In the genomic region with DNA sequence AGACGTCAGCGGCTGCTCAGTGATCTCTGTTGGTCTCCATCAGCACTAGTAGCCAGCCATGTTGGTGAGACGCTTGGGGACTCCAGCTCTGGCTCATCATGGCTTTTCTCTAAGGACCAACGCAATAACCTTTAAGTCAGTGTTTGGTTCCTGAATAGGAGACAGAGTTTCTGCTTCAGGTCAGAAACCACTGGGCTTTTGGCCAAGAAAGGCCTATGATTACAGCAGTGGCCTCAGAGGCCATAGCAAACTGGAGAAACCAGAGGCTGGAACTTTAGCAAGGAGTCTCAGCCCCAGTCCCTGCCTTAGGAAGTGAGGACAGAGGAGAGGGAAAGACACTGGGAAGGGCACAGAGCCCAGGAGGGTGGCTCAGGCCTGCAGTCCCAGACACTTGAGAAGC, we compare ENCODE assay signal across 22 mouse cellular contexts. TPM values are rescaled to one million over a fixed set of nuclear protein-coding genes. Genes with fewer than 3 reads are reported as not detected.
DNase-seq lines count a peak whose midpoint lies in the region; ATAC-seq and TF ChIP-seq lines count a peak whose summit lies in the region.
"Had no signal": no experiment of that assay in that cellular context is flagged by ENCODE, and none has a peak within 500 bp of the region (broad histone marks: within the 10 kb centered on the region; RNA-seq: fewer than 3 reads in every experiment).

No protein-coding gene starts in this region.

- no peak overlapping the region for H3K4me3 ChIP-seq in heart, embryonic 13.5 days
- no peak overlapping the region for H3K4me3 ChIP-seq in kidney, embryonic 15.5 days (replicated peaks)
- H3K4me3 ChIP-seq in MEL (ENCODE audit: control insufficient read depth in 1 of 2, insufficient read depth in 1 of 2, low read depth in 2 of 2, low read length in 2 of 2) = no peak overlapping the region
- H3K4me3 ChIP-seq in small intestine, adult 2 months (ENCODE audit: low read depth, low read length) = no peak overlapping the region
- H3K4me3 ChIP-seq: forebrain, embryonic 10.5 days; heart, embryonic 12.5 days; hindbrain, embryonic 12.5 days; limb, embryonic 12.5 days; liver, embryonic 13.5 days; megakaryocyte, embryonic 14.5 days; midbrain, embryonic 13.5 days had no signal

- H3K4me1 ChIP-seq in heart, embryonic 13.5 days = peaks cover 22% of the 10 kb centered on the region
- peaks cover 15% of the 10 kb centered on the region for H3K4me1 ChIP-seq in kidney, embryonic 15.5 days
- H3K4me1 ChIP-seq in MEL (ENCODE audit: control insufficient read depth in 1 of 2, insufficient read depth in 2 of 2, low read length in 2 of 2) = peaks cover 17 to 55% of the 10 kb centered on the region in 2 experiments
- peaks cover 17% of the 10 kb centered on the region for H3K4me1 ChIP-seq in small intestine, adult 2 months (ENCODE audit: control insufficient read depth, insufficient read depth, insufficient read length, low read length)
- H3K4me1 ChIP-seq: hindbrain, embryonic 12.5 days had no signal

- no peaks in the 10 kb centered on the region for H3K27me3 ChIP-seq in heart, embryonic 13.5 days (replicated peaks)
- H3K27me3 ChIP-seq in kidney, embryonic 15.5 days = no peaks in the 10 kb centered on the region
- H3K27me3 ChIP-seq in MEL (ENCODE audit: control insufficient read depth in 1 of 2, insufficient read depth in 2 of 2, low read length in 2 of 2) = no peaks in the 10 kb centered on the region
- no peaks in the 10 kb centered on the region for H3K27me3 ChIP-seq in small intestine, adult 2 months (ENCODE audit: control insufficient read depth, insufficient read depth, low read length)
- H3K27me3 ChIP-seq: heart, embryonic 12.5 days; hindbrain, embryonic 12.5 days; limb, embryonic 12.5 days; liver, embryonic 13.5 days; megakaryocyte, embryonic 14.5 days; midbrain, embryonic 13.5 days had no signal

- H3K9me3 ChIP-seq in heart, embryonic 13.5 days = no peaks in the 10 kb centered on the region
- no peaks in the 10 kb centered on the region for H3K9me3 ChIP-seq in kidney, embryonic 15.5 days (replicated peaks)
- no peaks in the 10 kb centered on the region for H3K9me3 ChIP-seq in MEL (replicated peaks; ENCODE audit: insufficient read depth, low read length)
- H3K9me3 ChIP-seq: forebrain, embryonic 10.5 days; heart, embryonic 12.5 days; hindbrain, embryonic 12.5 days; limb, embryonic 12.5 days; liver, embryonic 13.5 days; midbrain, embryonic 13.5 days had no signal

- 74% methylated on average over 4 of the region's 4 CpGs for WGBS in heart, embryonic 13.5 days
- 84% methylated on average over 4 of the region's 4 CpGs for WGBS in kidney, embryonic 15.5 days
- WGBS in small intestine, adult 2 months = 73% methylated on average over 4 of the region's 4 CpGs

- H3K9ac ChIP-seq in heart, embryonic 13.5 days = no peak overlapping the region
- no peak overlapping the region for H3K9ac ChIP-seq in kidney, embryonic 15.5 days
- H3K9ac ChIP-seq in MEL (ENCODE audit: control insufficient read depth, low read depth, low read length, poor library complexity, severe bottlenecking) = no peak overlapping the region
- H3K9ac ChIP-seq: heart, embryonic 12.5 days; hindbrain, embryonic 12.5 days; limb, embryonic 12.5 days; liver, embryonic 13.5 days; lung, embryonic 14.5 days; midbrain, embryonic 13.5 days had no signal

- TF ChIP-seq CTCF in MEL (IDR thresholded peaks at IDR 0.05 in 2 of 3, conservative IDR thresholded peaks at IDR 0.05 in 1 of 3; ENCODE audit: control insufficient read depth in 1 of 3, insufficient read depth in 1 of 3, low read depth in 2 of 3, low read length in 3 of 3, poor library complexity in 1 of 3, severe bottlenecking in 1 of 3) = no peak
- TF ChIP-seq CTCF in small intestine, adult 2 months (IDR thresholded peaks at IDR 0.05; ENCODE audit: extremely low read depth, insufficient read length, insufficient replicate concordance, low read depth, low read length) = no peak

- no peaks in the 10 kb centered on the region for H3K36me3 ChIP-seq in heart, embryonic 13.5 days
- no peaks in the 10 kb centered on the region for H3K36me3 ChIP-seq in kidney, embryonic 15.5 days
- H3K36me3 ChIP-seq in MEL (ENCODE audit: control insufficient read depth in 1 of 2, insufficient read depth in 2 of 2, low read length in 2 of 2) = peaks cover 0 to 41% of the 10 kb centered on the region in 2 experiments; a peak in 2 of 4 replicates
- no peaks in the 10 kb centered on the region for H3K36me3 ChIP-seq in small intestine, adult 2 months (ENCODE audit: control insufficient read depth, insufficient read depth, low read length)
- H3K36me3 ChIP-seq: forebrain, embryonic 10.5 days; heart, embryonic 12.5 days; hindbrain, embryonic 12.5 days; limb, embryonic 12.5 days; liver, embryonic 13.5 days; midbrain, embryonic 13.5 days had no signal

- ATAC-seq in heart, embryonic 13.5 days (ENCODE audit: extremely low read depth, insufficient number of reproducible peaks, low FRiP score, low TSS enrichment) = no peak
- ATAC-seq in kidney, embryonic 15.5 days (replicated peaks; ENCODE audit: low FRiP score) = no peak
- ATAC-seq: forebrain, embryonic 16.5 days; midbrain, embryonic 13.5 days had no signal

- TF ChIP-seq EP300 in MEL (IDR thresholded peaks at IDR 0.05; ENCODE audit: low read depth in 1 of 2, low read length in 2 of 2) = no peak

- TF ChIP-seq POLR2A in MEL (IDR thresholded peaks at IDR 0.05; ENCODE audit: control insufficient read depth in 1 of 2, insufficient read depth in 1 of 2, low read depth in 1 of 2, low read length in 2 of 2, poor library complexity in 1 of 2) = no peak
- TF ChIP-seq POLR2A in small intestine, adult 2 months (IDR thresholded peaks at IDR 0.05; ENCODE audit: low read depth, low read length) = no peak

- no peak overlapping the region for H3K4me2 ChIP-seq in heart, embryonic 13.5 days
- no peak overlapping the region for H3K4me2 ChIP-seq in kidney, embryonic 15.5 days
- H3K4me2 ChIP-seq: heart, embryonic 12.5 days; hindbrain, embryonic 12.5 days; limb, embryonic 12.5 days; liver, embryonic 13.5 days; lung, embryonic 14.5 days; midbrain, embryonic 13.5 days had no signal

- H3K27ac ChIP-seq in heart, embryonic 13.5 days (replicated peaks) = peak overlapping the region; percentile 33; the same call in 1 of the 2 replicates
- no peak overlapping the region for H3K27ac ChIP-seq in kidney, embryonic 15.5 days
- H3K27ac ChIP-seq in MEL (ENCODE audit: control insufficient read depth, low read depth, low read length) = peak overlapping the region; percentile 23
- peak overlapping the region; percentile 3; the same call in 1 of the 2 replicates for H3K27ac ChIP-seq in small intestine, adult 2 months (ENCODE audit: insufficient read depth, low read depth, low read length)
- H3K27ac ChIP-seq: hindbrain, embryonic 12.5 days; kidney, postnatal 0 days; limb, embryonic 12.5 days; liver, embryonic 13.5 days; midbrain, embryonic 13.5 days had no signal

- no peak for TF ChIP-seq RAD21 in MEL (IDR thresholded peaks at IDR 0.05; ENCODE audit: low read depth, low read length)

- DNase-seq in heart, adult 11 months = no peak
- peak; percentile 59 for DNase-seq in kidney, postnatal 14 days
- DNase-seq in MEL (ENCODE audit: low read depth, low spot score) = no peak
- no peak for DNase-seq in yolk sac, embryonic 10.5 days (ENCODE audit: low spot score)
- DNase-seq: cerebellum, adult 11-12 months; cerebellum, postnatal 10 days; gastrocnemius, postnatal 10 days; layer of hippocampus, postnatal 36 days; liver, embryonic 13.5 days; lung, embryonic 14.5 days; thymus, postnatal 14 days had no signal

- H3K79me2 ChIP-seq in MEL (ENCODE audit: control insufficient read depth, insufficient read depth, low read length, poor library complexity) = no peaks in the 10 kb centered on the region

TF ChIP-seq in MEL, 35 proteins besides CTCF, POLR2A, EP300 and RAD21:
- TF ChIP-seq UBTF (IDR thresholded peaks at IDR 0.05; ENCODE audit: borderline replicate concordance, insufficient read depth, low read depth, low read length) (no peak), MXI1 (IDR thresholded peaks at IDR 0.05; ENCODE audit: low read depth, low read length) (no peak), POLR2AphosphoS2 (IDR thresholded peaks at IDR 0.05; ENCODE audit: low read length) (no peak), CHD2 (IDR thresholded peaks at IDR 0.05; ENCODE audit: low read length) (no peak), ZMIZ1 (IDR thresholded peaks at IDR 0.05; ENCODE audit: low read depth, low read length) (no peak), MEF2A (IDR thresholded peaks at IDR 0.05; ENCODE audit: extremely low read depth, insufficient replicate concordance, low read depth, low read length, poor library complexity, severe bottlenecking) (no peak)

RNA-seq across cellular contexts. Expression of gene Furin, which starts 15.3 kb away (rescaled TPM):
- 14.2 and 14.8 TPM in 2 replicates for polyA plus RNA-seq in heart, embryonic 13.5 days (2015; fragmentation: Nextera tagmentation; extraction: Ambion mirVana)
- polyA plus RNA-seq in kidney, embryonic 15.5 days (2015; fragmentation: Nextera tagmentation; extraction: Ambion mirVana) = 12.9 and 13.5 TPM in 2 replicates
- total RNA-seq in MEL (2012; rRNA removed) = 11.6 and 13.7 TPM in 2 replicates
- 10 to 100 TPM in 1 of 2 experiments, not detected in 1; 32.3 TPM for polyA plus RNA-seq in MEL (2012; ENCODE audit: insufficient read depth in 1 of 2, insufficient read length in 2 of 2, low read depth in 1 of 2, low replicate concordance in 2 of 2, missing spikeins in 1 of 2)
- polyA plus RNA-seq in small intestine, adult 2 months (2012; rRNA removed) = 75.2 and 117 TPM in 2 replicates

RNA-seq across cellular contexts. Expression of gene Fes, which starts 32.8 kb away (rescaled TPM):
- polyA plus RNA-seq in heart, embryonic 13.5 days (2015; fragmentation: Nextera tagmentation; extraction: Ambion mirVana) = 10.7 and 10.8 TPM in 2 replicates
- 14.9 and 18.5 TPM in 2 replicates for polyA plus RNA-seq in kidney, embryonic 15.5 days (2015; fragmentation: Nextera tagmentation; extraction: Ambion mirVana)
- 1.3 and 2.7 TPM in 2 replicates for total RNA-seq in MEL (2012; rRNA removed)
- 1 to 10 TPM in 1 of 2 experiments, not detected in 1; 6.6 TPM for polyA plus RNA-seq in MEL (2012; ENCODE audit: insufficient read depth in 1 of 2, insufficient read length in 2 of 2, low read depth in 1 of 2, low replicate concordance in 2 of 2, missing spikeins in 1 of 2)
- polyA plus RNA-seq in small intestine, adult 2 months (2012; rRNA removed) = 15.2 and 16.6 TPM in 2 replicates

RNA-seq across cellular contexts. Expression of gene Man2a2, which starts 49.4 kb away (rescaled TPM):
- polyA plus RNA-seq in heart, embryonic 13.5 days (2015; fragmentation: Nextera tagmentation; extraction: Ambion mirVana) = 15.0 and 19.3 TPM in 2 replicates
- 16.2 and 20.8 TPM in 2 replicates for polyA plus RNA-seq in kidney, embryonic 15.5 days (2015; fragmentation: Nextera tagmentation; extraction: Ambion mirVana)
- total RNA-seq in MEL (2012; rRNA removed) = 17.4 and 19.2 TPM in 2 replicates
- polyA plus RNA-seq in MEL (2012; ENCODE audit: insufficient read depth in 1 of 2, insufficient read length in 2 of 2, low read depth in 1 of 2, low replicate concordance in 2 of 2, missing spikeins in 1 of 2) = 10 to 100 TPM in 1 of 2 experiments, not detected in 1; 38.6 TPM
- polyA plus RNA-seq in small intestine, adult 2 months (2012; rRNA removed) = 16.8 and 30.2 TPM in 2 replicates
